In genomic region chr6:120772025-120772424, GRCm38 (mm10) we compare ENCODE assay signal across 15 mouse cellular contexts. TPM values are rescaled to one million over a fixed set of nuclear protein-coding genes. Genes with fewer than 3 reads are reported as not detected.
DNase-seq lines count a peak whose midpoint lies in the region; ATAC-seq and TF ChIP-seq lines count a peak whose summit lies in the region.
"Had no signal": no experiment of that assay in that cellular context is flagged by ENCODE, and none has a peak within 500 bp of the region (broad histone marks: within the 10 kb centered on the region; RNA-seq: fewer than 3 reads in every experiment).

No protein-coding gene starts in this region.

- H3K27ac ChIP-seq in embryonic facial prominence, embryonic 15.5 days (replicated peaks) = 0 out of 2 replicates have a peak overlapping the region, but pooled peaks have one; percentile 24
- H3K27ac ChIP-seq in embryonic facial prominence, embryonic 10.5 days (replicated peaks) = no peak overlapping the region
- peak overlapping the region; percentile 9; the same call in 1 of the 2 replicates for H3K27ac ChIP-seq in hindbrain, embryonic 16.5 days (ENCODE audit: low read depth, low read length)
- peak overlapping the region; percentile 66 for H3K27ac ChIP-seq in neural tube, embryonic 14.5 days (ENCODE audit: low read depth, low read length)
- H3K27ac ChIP-seq: limb, embryonic 12.5 days had no signal

- TF ChIP-seq CTCF in lung, adult 2 months (IDR thresholded peaks at IDR 0.05; ENCODE audit: insufficient read depth, low read length) = no peak

- DNase-seq in embryonic facial prominence, embryonic 10.5 days (ENCODE audit: low spot score) = no peak
- DNase-seq in lung, adult 18-20 months = peak; percentile 44 to 52
- no peak for DNase-seq in lung, adult 2 months
- DNase-seq in ovary, adult 18-20 months (ENCODE audit: low spot score) = no peak
- no peak for DNase-seq in adrenal gland, postnatal 10 days
- DNase-seq: heart, postnatal 14 days; lung, embryonic 14.5 days; retina, postnatal 1 day; thymus, adult 18-20 months had no signal

- H3K27me3 ChIP-seq in embryonic facial prominence, embryonic 15.5 days = no peaks in the 10 kb centered on the region
- no peaks in the 10 kb centered on the region for H3K27me3 ChIP-seq in embryonic facial prominence, embryonic 10.5 days (replicated peaks; ENCODE audit: low read depth, poor library complexity, severe bottlenecking)
- H3K27me3 ChIP-seq in hindbrain, embryonic 16.5 days (replicated peaks; ENCODE audit: control insufficient read depth, insufficient read depth, low read length) = no peaks in the 10 kb centered on the region
- H3K27me3 ChIP-seq in neural tube, embryonic 14.5 days (ENCODE audit: control insufficient read depth, insufficient read depth, low read length) = no peaks in the 10 kb centered on the region
- H3K27me3 ChIP-seq: limb, embryonic 12.5 days had no signal

- no peaks in the 10 kb centered on the region for H3K36me3 ChIP-seq in embryonic facial prominence, embryonic 15.5 days
- peaks cover 38% of the 10 kb centered on the region for H3K36me3 ChIP-seq in embryonic facial prominence, embryonic 10.5 days (replicated peaks)
- H3K36me3 ChIP-seq in hindbrain, embryonic 16.5 days (ENCODE audit: control insufficient read depth, insufficient read depth, low read length) = no peaks in the 10 kb centered on the region
- H3K36me3 ChIP-seq in neural tube, embryonic 14.5 days (ENCODE audit: control insufficient read depth, insufficient read depth, low read length) = no peaks in the 10 kb centered on the region

- TF ChIP-seq POLR2A in lung, adult 2 months (IDR thresholded peaks at IDR 0.05; ENCODE audit: borderline replicate concordance, extremely low read depth, low read depth, low read length) = no peak

- no peak overlapping the region for H3K4me2 ChIP-seq in embryonic facial prominence, embryonic 15.5 days (replicated peaks)
- no peak overlapping the region for H3K4me2 ChIP-seq in hindbrain, embryonic 16.5 days (ENCODE audit: low read length)
- no peak overlapping the region for H3K4me2 ChIP-seq in neural tube, embryonic 14.5 days (ENCODE audit: low read depth, low read length)
- H3K4me2 ChIP-seq: limb, embryonic 12.5 days; lung, embryonic 14.5 days had no signal

- 0 out of 2 replicates have a peak, but pooled peaks cover 3% of the 10 kb centered on the region for H3K4me1 ChIP-seq in embryonic facial prominence, embryonic 15.5 days
- peaks cover 4% of the 10 kb centered on the region; the same call in 1 of the 2 replicates for H3K4me1 ChIP-seq in embryonic facial prominence, embryonic 10.5 days
- peaks cover 10% of the 10 kb centered on the region for H3K4me1 ChIP-seq in lung, adult 2 months (ENCODE audit: control insufficient read depth, insufficient read depth, low read length)
- H3K4me1 ChIP-seq in hindbrain, embryonic 16.5 days (ENCODE audit: control insufficient read depth, insufficient read depth, low read depth, low read length) = peaks cover 9% of the 10 kb centered on the region; the same call in 1 of the 2 replicates
- peaks cover 10% of the 10 kb centered on the region; the same call in 1 of the 2 replicates for H3K4me1 ChIP-seq in neural tube, embryonic 14.5 days (ENCODE audit: control insufficient read depth, insufficient read depth, low read length)
- H3K4me1 ChIP-seq: limb, embryonic 12.5 days had no signal

- no peaks in the 10 kb centered on the region for H3K9me3 ChIP-seq in embryonic facial prominence, embryonic 15.5 days (replicated peaks)
- H3K9me3 ChIP-seq in embryonic facial prominence, embryonic 10.5 days = no peaks in the 10 kb centered on the region
- H3K9me3 ChIP-seq in hindbrain, embryonic 16.5 days (ENCODE audit: control insufficient read depth, low read length) = no peaks in the 10 kb centered on the region
- H3K9me3 ChIP-seq in neural tube, embryonic 14.5 days (ENCODE audit: control insufficient read depth, low read length) = no peaks in the 10 kb centered on the region
- H3K9me3 ChIP-seq: limb, embryonic 12.5 days had no signal

- no peak for ATAC-seq in embryonic facial prominence, embryonic 15.5 days (ENCODE audit: insufficient number of reproducible peaks, low FRiP score, low TSS enrichment, low read depth)
- no peak for ATAC-seq in hindbrain, embryonic 16.5 days
- ATAC-seq in neural tube, embryonic 14.5 days (ENCODE audit: low read depth) = no peak

- H3K4me3 ChIP-seq in embryonic facial prominence, embryonic 15.5 days (replicated peaks) = no peak overlapping the region
- H3K4me3 ChIP-seq in embryonic facial prominence, embryonic 10.5 days = no peak overlapping the region
- no peak overlapping the region for H3K4me3 ChIP-seq in lung, adult 2 months (replicated peaks; ENCODE audit: extremely low read depth, low read depth, low read length)
- H3K4me3 ChIP-seq in hindbrain, embryonic 16.5 days (ENCODE audit: low read length) = no peak overlapping the region
- H3K4me3 ChIP-seq in neural tube, embryonic 14.5 days (ENCODE audit: low read depth, low read length) = no peak overlapping the region
- H3K4me3 ChIP-seq: limb, embryonic 12.5 days had no signal

- no peak overlapping the region for H3K9ac ChIP-seq in embryonic facial prominence, embryonic 15.5 days
- no peak overlapping the region for H3K9ac ChIP-seq in hindbrain, embryonic 16.5 days (ENCODE audit: low read depth, low read length)
- H3K9ac ChIP-seq in neural tube, embryonic 14.5 days (replicated peaks; ENCODE audit: low read depth, low read length) = no peak overlapping the region
- H3K9ac ChIP-seq: limb, embryonic 12.5 days; lung, embryonic 14.5 days had no signal

RNA-seq across cellular contexts. Expression of gene Slc25a18, which starts 1.4 kb away (rescaled TPM):
- 0.73 and 0.89 TPM in 2 replicates for polyA plus RNA-seq in embryonic facial prominence, embryonic 15.5 days (2015; fragmentation: Nextera tagmentation; extraction: Ambion mirVana)
- polyA plus RNA-seq in embryonic facial prominence, embryonic 10.5 days (2016; fragmentation: Nextera tagmentation; extraction: Ambion mirVana) = 0.20 and 0.28 TPM in 2 replicates
- polyA plus RNA-seq in lung, adult 2 months (2012; rRNA removed) = 0.74 and 1.6 TPM in 2 replicates
- 28.4 and 35.8 TPM in 2 replicates for polyA plus RNA-seq in hindbrain, embryonic 16.5 days (2015; fragmentation: Nextera tagmentation; extraction: Ambion mirVana)
- 17.2 and 29.1 TPM in 2 replicates for polyA plus RNA-seq in neural tube, embryonic 14.5 days (2014; fragmentation: Nextera tagmentation; extraction: Ambion mirVana)
- under 1 TPM; 0.75 to 0.91 TPM for total RNA-seq in adrenal gland, postnatal 10 days (2021)
- total RNA-seq: gastrocnemius, postnatal 36 days had no signal
- polyA plus RNA-seq: kidney, embryonic 14.5 days; limb, embryonic 12.5 days had no signal

RNA-seq across cellular contexts. Expression of gene Atp6v1e1, which starts 50.6 kb away (rescaled TPM):
- polyA plus RNA-seq in embryonic facial prominence, embryonic 15.5 days (2015; fragmentation: Nextera tagmentation; extraction: Ambion mirVana) = 138 and 143 TPM in 2 replicates
- polyA plus RNA-seq in embryonic facial prominence, embryonic 10.5 days (2016; fragmentation: Nextera tagmentation; extraction: Ambion mirVana) = 116 and 117 TPM in 2 replicates
- 115 and 161 TPM in 2 replicates for polyA plus RNA-seq in lung, adult 2 months (2012; rRNA removed)
- polyA plus RNA-seq in hindbrain, embryonic 16.5 days (2015; fragmentation: Nextera tagmentation; extraction: Ambion mirVana) = 290 and 313 TPM in 2 replicates
- 316 and 335 TPM in 2 replicates for polyA plus RNA-seq in neural tube, embryonic 14.5 days (2014; fragmentation: Nextera tagmentation; extraction: Ambion mirVana)
- 100 to 1,000 TPM; 225 to 226 TPM for total RNA-seq in adrenal gland, postnatal 10 days (2021)

Comparison
In these comparisons a context has a peak if more than half of its experiments do, and no peak if none do; other contexts are left out.
1. DNase-seq: peak in lung, adult 18-20 months (2 of 2); none in embryonic facial prominence, embryonic 10.5 days (single experiment), lung, adult 2 months (single experiment), ovary, adult 18-20 months (single experiment) and adrenal gland, postnatal 10 days (single experiment).